Mouse (Mus musculus): ENCODE results near the gene Dcaf17.

Gene Dcaf17

DNA sequence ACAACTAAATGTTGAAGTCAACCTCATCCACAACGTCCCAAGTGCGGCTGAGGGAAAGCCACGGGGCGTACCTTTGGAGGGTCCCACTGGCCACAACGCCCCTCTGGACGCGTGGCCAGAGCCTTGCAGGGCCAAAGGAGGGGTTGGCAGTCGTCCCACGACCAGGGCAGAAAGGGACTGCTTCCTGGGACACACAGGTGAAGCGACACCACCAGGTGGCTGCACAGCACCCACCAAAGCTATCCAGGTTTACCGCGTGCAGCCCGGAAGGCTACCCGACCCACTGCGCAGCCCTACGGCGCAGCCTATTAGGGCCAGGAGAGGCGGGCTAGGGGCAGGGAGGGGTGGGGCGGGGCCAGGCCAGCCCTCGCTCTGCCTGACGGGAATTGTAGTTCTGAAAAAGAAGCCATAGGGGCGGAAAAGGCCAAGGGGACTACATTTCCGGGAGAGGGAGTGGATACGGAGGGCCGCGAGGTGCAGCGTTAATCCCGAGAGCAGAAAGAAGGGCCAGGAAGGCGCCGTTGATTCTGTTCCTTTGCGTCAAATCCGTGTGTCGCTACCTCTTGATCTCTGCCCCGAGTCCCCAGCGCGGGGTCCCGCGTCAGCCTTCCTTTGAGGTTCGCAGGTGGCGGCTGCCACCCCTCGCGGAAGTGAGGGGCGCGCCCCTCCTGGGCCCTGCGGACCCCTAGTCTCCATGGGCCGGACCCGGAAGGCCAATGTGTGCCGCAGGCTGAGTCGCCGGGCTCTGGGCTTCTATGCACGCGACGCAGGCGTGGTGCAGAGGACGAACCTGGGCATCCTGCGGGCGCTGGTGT, at the start of gene Dcaf17, which contains the start of gene Mettl8:
Dcaf17 (plus strand) TSS at position 29 of the 815 bp plus-strand sequence.
Mettl8 (minus strand) TSS at position 284 of the 815 bp plus-strand sequence.
- peak; percentile 98 for DNase-seq (ENCODE audit: low read depth)

DNA sequence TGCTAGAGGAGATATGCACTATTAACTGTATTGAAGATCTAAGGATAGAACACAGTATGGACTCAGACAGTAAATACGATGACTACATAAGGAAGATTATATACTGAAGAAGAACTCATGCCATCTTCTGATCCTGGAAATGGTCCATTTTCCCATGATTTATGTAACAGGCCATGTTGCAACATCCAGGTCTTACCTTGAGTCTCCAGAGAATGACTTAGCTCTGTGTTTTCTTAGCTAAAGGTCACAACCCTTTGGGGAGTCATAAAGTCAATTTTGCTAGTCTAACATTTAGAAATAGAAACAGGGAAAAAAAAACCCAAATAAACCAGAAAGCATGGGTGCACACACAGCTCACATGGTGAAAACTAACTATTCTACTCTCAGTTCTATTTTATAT, 43.3 kb upstream of the Dcaf17 start:
- DNase-seq (ENCODE audit: low read depth) = no peak

DNA sequence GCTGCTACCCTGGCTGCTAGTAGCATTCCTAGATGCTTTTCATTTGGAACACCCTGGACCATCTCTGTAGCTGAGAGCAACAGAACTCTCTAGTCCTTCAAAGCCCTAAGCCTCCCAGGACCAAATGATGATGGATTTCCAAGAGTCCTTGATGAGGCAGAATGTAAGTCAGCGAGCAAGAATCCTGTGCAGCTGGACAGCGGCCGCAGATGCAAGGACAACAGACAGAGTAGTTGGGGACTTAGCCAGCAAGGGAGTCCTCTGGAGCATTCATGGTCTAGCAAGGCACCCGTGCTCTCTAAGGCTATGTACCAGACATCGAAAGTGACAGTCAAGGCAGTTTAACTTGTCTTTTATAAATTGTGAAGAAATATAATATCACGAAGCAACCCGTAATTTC, 41.6 kb upstream of the Dcaf17 start:
- DNase-seq (ENCODE audit: low read depth) = no peak

DNA sequence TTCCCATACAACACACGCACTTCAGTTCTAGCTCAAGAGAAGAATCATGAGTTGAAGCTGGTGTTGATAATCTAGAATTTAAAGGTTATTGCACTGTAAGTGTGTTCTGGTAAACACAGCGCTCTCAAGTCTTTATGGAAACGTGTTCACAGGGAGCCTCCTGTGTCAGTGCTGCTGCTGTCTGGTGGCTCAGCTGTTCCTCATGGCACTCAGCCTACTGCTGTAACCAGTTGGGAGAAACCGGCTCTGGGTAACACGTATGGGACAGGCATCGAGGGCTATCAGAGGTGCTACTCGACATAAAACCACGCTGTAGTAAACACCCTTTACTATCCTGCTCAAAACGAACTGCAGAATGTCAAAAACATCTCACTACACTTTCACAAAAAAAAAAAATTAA, 35.9 kb upstream of the Dcaf17 start:
- no peak for DNase-seq (ENCODE audit: low read depth)

DNA sequence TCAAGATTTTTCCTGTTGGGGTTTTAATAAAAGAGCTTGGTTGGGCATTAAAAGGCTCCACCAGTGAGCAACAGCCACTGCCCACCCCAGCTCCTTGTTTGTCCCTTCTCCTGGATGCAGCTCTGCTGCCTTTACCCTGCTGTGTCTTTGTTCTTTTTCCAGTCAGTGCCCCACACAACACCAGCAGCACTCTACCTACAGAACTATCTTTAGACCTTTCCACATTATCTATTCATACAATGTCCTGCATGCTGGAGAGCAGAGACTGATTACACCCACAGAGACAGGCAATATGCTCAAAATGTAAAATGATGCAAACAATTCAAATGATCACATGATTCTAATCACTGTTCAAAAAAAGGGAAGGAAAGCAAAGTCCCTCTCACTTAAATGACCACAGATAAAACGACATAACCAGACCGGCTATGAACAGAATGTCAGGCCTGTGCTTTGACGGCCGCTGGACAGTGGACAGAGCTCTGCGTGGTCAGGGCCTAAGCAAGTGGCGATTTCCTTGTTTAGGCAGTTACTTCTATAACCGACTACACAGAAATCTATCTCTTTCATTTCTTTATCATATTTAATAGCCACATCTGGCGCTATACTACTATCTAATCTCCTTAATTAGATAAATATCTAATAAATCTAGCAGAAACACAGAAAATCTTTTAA, 35.3 kb upstream of the Dcaf17 start:
- DNase-seq (ENCODE audit: low read depth) = no peak

DNA sequence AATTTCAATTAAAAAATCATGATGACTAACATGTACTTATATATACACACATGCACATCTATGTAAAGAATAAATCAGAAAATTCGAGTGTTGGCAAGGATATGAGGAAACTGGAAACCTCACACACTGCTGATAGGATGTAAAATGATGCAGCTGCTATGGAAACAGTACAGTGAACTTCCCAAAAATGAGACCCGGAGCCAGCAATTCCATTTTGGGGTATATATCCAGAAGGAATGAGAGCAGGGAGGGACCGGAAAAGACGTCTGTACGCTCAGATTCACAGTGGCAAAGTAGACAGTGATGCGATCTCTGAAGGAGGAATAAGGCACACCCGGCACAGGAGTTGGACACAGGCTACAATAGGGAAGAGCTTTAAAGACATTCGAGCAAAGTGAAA, 34.5 kb upstream of the Dcaf17 start:
- DNase-seq (ENCODE audit: low read depth) = no peak

DNA sequence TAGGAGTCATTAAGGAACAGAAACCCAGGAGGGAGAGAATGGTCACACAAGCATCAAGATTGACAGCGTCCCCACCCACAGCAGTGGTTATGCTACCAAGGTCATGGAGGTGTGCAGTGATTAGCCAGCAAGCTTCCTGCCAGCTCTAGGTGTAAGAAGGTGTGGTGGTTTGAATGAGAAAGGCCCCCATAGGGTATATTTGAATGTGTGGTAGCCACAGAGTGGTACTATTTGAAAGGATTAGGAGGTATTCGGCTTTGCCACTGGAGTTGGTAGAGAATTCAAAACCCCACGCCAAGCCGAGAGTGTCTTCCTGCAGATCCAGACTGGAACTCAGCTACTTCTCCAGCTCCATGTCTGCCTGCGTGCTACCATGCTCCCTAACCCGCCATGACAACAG, 32.1 kb upstream of the Dcaf17 start:
- DNase-seq (ENCODE audit: low read depth) = no peak

DNA sequence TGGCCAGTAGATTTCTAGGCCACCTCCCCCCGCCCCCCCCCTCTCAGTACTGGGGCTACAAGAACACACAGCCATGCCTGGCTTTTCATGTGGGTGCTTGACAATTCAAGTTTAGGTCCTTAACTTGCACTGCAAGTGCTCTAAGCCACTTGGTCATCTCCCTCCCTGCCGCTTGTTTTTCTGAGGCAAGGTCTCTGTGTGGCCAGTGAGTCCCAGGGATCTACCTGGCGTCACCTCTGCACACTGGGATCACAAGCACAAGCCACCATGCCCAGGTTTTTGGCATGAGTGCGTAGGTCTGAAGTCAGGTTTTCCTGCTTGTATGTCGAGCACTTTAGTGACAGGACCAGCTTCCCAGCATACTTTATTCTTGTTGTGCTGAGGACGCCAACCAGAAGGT, 31.1 kb upstream of the Dcaf17 start:
- no peak for DNase-seq (ENCODE audit: low read depth)

DNA sequence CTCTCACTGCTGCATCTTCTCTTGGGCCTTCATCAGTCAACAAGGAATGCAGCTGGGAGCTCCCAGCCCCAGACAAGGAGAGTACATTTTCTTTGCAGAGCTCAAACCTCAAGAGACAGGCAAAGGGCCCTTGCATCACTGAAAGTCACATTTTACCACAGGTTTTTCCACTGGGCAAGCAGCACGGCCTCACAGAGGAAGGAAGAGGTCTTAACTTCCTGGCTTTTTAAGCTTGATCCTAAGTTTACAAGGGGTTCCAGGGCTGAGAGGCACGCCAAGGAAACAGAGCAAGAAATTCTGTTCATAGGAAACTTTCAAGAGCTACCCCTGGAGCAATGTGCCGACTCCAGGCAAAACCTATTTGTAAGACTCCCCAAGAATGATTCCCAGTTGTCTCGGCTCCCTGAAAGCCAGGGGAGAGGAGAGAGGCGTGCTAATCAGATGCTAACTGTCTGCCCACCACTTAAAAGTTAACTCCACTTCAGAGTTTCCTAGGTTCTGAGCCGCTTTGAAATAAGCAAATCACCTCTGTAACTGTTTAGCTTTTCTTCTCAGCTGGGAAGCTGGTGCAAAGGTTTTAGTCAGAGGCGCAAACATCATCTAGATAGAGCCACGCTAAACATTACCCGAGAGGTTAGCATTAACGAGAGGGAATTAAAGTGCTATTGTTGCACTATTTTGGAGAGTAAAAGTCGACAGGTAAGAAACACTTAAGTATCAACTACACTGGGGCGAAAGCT, 29.4 kb upstream of the Dcaf17 start:
- no peak for DNase-seq (ENCODE audit: low read depth)

DNA sequence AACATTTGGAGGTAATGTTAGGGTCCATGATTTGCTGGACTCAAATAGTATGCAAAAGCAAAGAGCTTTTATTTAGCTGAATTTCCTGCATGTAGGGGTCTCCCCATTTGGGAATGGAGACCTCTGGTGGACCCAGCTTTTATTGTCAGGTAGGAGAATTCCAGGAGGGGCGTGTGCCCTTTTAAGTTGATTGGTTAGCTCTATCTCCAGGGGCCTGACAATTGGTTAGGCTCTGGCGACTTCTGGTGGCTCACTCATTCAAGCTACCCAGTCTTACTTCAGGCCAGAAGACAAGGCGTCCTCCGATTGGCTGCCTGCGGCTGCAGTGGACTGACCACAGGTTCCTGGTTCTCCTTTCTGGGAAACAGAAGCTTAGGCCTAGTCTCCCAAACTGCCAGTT, 28.3 kb upstream of the Dcaf17 start:
- DNase-seq (ENCODE audit: low read depth) = peak; percentile 11

DNA sequence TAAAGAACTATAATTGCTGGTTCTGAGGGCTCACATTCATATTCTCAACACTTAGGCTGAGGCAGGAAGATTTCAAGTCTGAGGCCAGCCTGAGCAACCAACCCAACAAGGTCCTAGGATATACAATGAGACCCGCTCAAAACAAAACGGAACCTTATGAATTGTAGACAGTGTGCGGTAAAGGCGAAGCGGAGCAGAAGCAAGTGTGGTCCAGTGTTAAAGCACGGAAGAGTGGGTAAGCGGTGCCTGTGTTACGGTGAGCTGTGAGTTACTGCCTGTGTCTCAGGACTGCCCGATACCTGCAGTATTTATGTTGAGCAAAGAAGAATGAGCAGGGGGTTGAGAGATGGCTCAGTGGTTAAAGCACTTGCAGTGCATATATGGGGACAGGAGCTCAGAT, 27.5 kb upstream of the Dcaf17 start:
- DNase-seq (ENCODE audit: low read depth) = no peak

DNA sequence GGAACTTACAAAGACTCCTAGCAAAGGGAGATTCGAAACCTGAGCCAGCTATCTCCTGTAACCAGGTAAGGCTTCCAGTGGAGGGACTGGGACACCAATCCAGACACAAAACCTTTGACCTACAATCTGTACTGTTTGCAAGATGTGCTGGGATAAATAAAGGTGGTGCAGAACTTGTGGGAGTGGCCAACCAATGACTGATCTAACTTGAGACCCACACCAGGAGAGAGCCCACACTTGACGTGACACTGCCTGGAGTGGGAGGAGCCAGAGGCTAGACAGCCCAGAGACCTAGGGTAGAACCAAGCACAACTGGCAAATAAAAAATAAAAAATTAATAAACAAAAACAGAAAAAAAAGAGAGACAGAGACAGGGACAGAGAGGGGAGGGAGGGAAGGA, 24.5 kb upstream of the Dcaf17 start:
- DNase-seq (ENCODE audit: low read depth) = no peak

DNA sequence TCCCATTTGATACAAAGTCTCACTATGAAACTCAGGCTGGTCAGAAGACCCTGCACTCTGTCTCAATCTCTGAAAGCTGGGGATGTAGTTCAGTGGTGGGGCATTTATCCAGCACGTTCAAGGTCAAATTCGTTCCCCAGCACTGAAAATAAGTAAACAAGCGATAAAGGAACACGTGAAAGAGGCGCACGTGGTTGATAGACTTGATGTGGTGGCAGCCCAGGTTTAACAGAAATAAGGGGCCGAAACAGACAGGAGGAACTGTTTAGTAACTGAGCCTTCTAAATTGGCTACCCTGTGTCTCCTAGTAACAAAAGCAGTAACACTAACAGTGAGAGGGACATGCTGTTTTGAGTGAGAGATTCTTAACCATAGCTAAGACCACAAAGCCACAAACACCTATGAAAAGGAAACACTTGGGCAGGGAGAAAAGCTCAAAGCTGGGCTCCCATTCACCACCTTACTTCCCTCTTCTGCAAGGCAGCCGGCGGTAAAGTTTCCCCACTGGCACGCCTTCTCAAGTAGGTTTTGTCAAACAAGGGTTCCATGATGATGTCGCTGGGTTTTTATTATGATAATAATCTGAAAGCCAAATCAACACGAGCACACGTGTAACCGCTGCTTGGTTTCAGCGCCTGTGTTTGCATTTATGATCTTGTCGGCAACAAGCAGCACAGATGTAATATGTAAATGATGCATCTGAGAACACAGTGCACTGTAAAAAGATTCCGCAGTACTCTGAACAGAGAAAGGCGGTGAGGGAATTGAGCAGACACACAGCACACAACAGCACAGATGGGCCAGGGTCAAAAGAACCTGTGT, 22.9 kb upstream of the Dcaf17 start:
- DNase-seq (ENCODE audit: low read depth) = no peak

DNA sequence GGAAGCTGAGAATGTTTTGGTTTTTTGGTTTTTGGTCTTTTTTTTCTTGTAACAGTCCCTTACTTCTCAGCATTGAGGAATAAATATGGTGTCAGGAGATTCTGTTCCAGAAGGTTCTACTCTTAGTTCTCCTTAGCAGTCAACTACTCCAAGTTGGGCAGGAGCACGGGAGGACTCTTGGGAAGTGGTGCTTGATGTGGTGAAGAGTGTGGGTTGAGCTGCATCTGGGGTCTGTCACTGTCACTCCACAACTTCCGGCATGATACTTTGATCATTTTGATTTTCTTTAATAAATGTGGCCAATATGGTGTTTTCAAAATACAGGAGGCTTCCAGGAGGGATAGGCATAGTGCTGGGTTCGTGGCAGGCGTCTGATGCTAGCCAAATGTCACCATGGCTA, 22.1 kb upstream of the Dcaf17 start:
- no peak for DNase-seq (ENCODE audit: low read depth)

DNA sequence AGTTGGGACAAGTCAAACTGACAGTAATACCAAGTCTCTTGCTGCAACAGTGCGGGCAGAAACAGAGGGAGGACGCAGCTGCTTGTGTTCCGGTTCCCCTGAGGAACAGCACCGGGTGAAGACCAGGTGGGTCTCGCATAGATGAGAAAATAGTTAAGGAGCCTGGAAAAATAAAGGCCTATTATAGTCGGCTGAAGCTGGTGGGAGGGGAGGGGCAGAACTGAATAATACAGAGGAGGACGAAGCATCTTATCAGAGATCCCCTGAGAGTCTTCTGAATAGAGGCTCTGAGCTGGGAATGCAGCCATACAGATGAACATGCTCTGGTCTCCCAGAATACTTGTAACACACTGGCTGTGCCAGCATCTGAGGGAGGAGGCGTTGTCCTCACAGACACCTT, 21.1 kb upstream of the Dcaf17 start:
- DNase-seq (ENCODE audit: low read depth) = no peak

DNA sequence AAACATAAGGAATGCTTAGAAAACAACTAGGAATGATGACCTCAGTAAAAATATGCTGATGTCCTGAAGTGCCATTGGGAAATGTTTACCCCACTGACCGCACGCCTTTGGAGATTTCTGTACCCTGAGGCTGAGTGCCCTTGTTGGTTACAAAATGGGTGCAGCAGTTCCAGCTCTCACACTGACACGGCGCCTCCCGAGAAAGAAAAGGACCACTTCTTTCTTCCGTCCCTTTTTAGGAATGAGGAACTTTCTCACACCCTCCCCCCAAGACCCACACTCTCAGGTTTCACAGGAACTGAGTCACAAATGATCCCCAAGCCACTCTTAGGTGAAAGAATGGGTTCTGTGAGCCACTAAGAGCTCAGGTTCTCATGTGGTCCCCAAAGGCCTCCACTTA, 17.7 kb upstream of the Dcaf17 start:
- no peak for DNase-seq (ENCODE audit: low read depth)

DNA sequence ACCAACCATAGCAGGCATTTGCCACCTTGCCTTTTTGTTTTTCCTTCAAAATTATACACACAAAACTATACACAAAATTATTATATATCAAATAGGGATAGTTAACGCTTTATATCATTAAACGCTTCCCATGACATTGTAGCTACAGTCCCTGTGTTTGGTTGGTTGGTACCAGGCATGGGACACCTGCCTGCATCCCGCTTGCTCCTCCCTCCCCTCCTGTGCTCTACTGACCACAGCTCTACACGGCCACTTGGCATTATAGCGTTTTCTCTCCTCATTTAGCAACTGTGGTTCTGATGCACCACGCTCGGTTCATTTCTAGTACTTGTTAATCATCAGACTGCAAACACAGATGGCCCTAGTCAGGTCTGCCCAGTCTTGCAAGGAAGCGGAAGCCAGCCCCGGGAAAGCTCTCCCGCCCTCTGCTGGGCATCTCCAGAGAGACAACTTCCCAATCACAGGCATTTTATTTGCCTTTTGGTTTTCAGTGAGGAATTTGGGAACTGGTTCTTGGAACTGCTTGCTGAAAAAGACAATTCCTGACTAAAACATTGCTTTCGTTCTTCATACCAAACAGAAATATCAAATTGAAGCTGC, 15.5 kb upstream of the Dcaf17 start:
- peak; percentile 88 for DNase-seq (ENCODE audit: low read depth)

DNA sequence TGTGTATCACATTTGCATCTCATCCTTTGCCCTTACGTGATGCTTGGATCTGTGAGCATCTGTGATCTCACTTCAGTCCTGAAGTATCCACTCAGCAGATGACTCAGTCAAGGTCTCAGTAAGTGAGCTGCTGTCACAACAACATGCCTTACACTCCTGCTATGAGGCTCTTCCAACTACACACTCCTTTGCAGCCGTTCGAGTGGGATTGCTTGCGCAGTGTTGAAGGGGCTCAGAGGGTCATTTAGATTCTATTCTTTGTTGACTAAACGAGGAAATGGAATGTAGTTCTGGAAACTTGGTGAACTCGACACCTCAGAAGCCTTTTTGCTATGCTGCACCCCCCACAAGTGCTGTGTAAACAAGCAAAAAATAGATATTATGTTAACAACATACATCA, 9.0 kb upstream of the Dcaf17 start:
- no peak for DNase-seq (ENCODE audit: low read depth)

DNA sequence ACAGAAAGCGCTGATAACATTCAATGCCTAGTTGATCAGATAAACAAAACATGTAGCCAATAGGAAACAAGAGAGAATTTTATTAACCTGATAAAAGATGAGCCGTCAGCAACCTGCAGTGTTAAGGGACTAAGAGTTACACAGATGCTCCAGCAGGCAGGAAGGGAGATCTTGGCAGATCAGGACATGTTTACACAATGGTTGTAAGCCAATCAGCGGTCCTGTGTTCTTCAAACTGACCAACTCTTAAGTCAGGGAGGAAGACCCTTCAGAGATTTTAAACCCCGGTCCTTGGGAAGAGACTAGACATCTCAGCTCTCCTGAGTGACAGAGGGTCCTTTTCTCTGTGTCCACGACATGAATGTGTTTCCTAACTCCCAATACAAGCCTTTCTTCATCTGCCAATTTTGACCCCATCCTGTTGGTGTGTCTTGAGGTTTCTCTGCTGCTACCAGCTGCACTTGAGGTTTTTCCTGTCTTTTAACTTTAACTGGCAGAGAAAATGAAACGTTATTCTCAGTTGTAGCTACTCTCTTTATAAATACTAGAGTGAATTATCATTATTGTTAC, 8.3 kb upstream of the Dcaf17 start:
- DNase-seq (ENCODE audit: low read depth) = no peak

DNA sequence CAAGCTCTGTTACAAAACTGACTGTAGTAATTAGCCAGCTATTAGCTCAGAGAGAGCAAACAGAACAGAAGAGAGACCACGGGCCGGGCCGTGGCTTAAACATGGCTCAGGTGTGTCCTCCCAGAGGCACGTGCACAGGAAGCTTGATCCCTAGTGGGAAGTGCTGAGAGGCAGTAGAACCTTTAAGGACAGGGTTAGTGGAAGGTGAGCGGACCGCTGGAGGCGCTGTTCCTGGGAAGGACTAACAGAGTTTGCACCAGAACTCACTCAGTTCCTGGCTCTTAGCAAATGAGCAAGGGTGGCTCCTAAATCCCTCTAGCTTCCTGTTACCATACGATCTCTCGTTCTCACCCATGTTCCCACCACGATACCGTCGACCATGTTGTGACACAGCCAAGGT, 6.2 kb upstream of the Dcaf17 start:
- DNase-seq (ENCODE audit: low read depth) = no peak

DNA sequence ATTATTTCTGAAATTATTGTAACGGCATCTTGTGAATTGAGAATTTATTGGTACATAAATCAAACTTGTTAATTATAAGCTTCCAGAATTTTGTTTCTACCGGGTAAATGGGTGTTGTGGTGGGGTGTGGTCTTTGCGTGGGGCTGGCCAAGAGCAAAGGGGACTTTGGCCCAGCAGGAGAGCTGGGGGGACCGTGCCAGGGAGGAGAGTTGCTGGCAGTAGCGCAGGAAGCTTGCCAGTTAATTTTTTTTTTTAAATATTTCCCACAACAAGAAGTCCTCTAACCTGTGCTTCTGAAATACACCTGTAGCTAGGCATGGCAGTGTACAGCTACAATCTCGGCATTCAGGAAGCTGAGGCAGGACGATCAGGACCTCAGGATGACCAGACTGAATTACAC, 4.6 kb upstream of the Dcaf17 start:
- no peak for DNase-seq (ENCODE audit: low read depth)

Data from NIH3T3 (cell line).